Mouse (Mus musculus) layer of hippocampus, adult 11-12 months (tissue): ENCODE measurements around the gene Rad51b.

Experiments used
- DNase-seq: peaks from one replicate; pipeline ENCODE4 v3.0.0; 2022; ENCODE audit warnings: low spot score

The Rad51b gene

DNA sequence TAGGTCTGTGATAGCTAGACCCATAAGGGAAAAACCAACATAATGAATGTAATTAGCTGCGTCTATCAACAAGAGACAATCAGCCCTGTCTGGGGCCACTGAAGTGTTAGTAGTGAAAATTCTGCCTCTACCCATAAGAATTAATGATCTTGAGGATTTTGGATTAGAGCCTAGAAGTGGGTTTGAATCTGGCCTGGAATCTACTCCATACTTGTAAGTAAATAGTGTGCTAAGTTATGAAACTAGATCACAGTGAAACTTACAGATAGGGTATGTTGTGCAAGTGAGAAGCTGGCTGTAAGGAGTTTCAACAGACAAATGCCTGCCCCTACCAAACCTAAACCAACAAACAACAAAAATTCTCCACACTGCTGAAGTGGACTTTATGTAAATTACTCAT, 83.1 kb downstream of the Rad51b start:
- no peak for DNase-seq

DNA sequence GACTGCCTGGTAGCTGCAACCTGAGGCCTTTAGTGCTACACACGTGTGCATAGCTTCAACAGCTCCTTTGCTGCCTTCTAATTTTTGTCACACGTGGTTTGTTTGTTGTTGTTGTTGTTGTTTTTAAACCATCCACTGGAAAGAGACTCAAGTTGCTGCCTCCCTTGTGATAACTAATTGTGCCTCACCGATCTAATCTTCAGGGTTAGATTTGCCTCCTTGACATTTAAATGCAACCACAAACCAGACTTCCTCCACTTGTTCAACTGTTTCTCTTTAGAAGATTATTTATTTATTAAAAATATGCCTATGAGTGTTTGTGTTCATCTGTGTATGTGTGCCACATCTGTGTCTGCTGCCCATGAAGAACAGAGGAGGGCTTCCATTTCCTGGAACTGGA, 84.4 kb downstream of the Rad51b start:
- no peak for DNase-seq

DNA sequence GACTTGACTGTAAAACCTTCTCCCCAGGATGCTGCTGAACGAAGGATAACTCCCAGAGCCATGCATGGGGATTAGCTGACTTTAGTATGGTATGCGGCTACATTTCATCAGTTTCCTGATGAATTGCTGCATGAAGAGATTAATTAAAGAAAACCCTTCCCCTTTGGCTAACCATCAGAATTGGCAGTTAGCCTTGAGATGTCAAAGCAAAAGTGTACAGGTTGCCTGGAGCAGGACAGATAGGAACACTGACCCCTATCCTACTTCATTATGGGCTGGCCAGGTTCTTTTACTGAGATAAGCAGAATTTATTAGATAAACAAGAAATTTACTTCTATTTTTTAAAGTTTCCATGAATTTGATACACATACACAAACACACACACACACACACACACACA, 85.3 kb downstream of the Rad51b start:
- DNase-seq: no peak

DNA sequence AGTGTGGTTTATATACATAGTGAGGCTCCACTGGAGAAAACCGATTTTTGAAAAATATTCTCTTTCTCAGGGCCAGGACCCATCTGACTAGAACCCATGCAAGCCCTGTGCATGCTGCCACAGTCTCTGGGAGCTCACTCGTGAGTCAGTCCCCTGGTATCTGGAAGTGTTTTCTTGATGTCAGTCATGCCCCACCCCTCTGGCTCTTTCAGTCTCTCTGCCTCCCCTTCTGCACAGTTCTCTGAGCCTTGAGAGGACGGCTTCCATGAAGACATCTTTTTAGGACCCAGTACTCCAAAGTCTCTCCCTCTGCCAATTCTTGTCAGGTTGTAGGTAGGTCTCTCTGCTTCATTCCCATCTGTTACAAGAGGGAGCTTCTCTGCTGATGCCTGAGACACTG, 86.5 kb downstream of the Rad51b start:
- DNase-seq: no peak

DNA sequence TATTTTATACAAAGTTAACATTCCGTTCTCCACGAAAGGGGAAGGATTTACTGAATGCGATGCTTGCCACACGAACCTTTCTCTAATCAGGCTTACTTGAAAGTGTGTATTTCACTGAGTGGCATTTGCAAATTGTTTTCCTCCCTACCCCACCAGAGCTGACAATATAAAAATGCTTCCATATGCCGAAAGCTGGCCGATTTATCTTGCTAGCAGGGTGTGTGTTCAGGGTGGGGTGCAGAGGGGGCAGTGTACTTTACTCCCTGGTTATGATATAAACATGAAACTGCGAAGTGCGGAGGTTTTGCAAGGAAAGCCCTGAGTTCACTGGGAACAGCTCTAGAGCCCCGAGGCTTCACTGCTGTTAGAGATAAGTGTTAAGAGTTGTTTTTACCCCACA, 87.7 kb downstream of the Rad51b start:
- DNase-seq: no peak

DNA sequence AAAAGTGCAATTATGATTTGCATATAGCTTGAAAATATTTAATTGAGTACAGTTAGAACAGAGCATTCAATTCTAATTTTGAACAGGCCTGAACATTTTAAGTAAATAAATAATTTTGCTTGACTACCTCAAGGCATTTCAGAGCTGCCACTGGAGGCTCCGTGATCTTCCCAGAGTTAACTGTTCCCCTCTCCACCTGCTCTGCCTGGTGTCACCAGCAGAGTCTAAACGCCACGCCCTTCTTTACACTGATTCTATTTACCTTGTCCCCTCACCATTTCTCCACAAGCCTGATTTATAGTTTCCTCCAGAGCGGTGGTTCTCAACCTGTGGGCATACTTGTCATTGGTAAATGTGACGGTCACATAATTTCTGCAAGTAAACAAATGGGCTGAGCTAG, 88.1 kb downstream of the Rad51b start:
- DNase-seq: no peak

DNA sequence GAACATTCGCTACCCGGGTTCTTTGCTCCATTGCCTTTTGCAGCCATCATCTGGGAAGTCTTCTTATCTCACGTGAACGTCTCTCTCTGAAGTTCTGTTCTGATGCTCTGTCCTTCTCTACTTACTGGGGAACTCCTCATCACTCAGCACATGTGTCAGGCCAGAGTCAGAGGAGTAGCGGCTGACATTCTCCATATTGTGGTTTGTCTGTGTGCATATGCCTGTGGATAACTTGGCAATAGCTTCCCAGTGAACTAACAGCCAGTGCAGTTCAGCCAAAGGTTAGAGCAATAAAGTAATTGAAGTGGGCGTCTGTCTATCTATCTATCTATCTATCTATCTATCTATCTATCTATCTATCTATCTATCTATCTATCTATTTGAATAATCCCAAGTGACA, 90.8 kb downstream of the Rad51b start:
- no peak for DNase-seq

DNA sequence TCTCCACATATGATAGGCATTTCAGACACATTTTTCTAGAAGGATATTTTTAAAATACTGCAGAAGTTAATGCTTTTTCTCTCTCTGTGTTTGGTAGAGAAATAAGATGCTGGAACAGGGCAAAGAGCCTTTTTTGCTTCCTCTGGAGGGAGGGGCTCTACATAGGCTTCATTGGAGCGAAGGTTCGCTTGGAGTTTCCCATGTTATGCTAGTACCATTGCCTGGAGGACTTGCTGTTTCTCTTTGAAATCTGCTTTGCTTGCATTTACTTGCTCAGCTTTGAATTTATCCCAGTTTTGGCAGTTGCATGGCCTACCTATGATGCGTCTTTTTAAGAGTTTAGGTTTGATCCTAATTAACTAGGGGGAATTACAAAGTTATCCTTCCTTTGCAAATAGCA, 92.2 kb downstream of the Rad51b start:
- no peak for DNase-seq

DNA sequence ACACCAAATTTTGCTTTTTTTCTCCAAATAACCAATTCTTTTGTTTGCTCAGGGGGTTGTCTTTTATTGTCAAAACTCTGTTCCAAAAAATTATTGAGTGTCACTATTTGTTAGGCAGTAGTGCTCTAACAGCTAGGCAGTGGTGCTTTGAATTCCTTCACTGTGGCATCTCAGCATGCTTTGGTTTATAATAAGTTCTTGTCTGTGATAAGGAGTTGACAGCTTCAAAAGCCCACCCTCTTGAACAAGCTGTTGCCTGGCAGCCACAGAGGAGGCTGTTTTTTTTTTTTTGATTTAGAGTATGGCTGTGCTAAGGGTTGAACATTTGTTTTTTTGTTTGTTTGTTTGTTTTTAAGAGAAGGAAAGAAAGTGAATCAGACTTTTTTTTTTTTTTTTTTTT, 92.9 kb downstream of the Rad51b start:
- no peak for DNase-seq

DNA sequence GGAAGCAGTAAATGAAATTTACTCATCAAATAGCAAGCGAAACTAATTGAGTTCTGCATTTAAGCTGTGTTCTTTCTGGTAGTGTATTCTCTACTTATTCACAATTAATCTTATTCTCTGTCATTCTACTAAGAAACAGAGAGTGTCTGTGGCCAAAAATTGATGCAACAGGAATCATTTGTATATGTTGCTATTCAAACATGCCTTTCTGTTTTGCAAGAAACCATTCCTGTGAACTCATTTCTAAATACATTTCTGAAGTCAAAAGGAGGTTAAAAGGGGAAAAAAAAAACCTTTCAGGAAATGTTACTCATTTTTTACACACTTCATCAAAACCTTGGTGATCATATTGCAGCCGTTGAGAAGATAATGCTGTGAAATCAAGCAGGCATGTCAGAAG, 96.6 kb downstream of the Rad51b start:
- no peak for DNase-seq

DNA sequence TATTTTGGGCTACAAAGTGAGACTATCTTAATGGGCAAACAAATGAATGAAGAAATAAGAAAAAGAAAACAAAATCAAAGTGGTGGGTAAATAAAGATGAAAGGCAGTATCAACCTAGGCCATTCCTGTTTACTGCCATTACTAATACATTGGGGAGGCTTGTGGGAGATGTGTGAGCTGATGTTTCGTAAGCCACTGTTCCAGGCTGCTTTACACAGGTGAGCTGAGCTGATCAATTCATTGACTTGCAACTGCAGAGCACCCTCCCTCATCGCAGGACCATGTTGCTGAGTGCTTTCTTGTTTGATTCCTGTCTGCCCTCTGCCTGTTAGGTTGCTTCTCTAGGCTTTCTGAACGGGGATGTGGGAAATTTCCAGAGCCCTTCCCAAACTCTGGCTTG, 106.9 kb downstream of the Rad51b start:
- DNase-seq: no peak

DNA sequence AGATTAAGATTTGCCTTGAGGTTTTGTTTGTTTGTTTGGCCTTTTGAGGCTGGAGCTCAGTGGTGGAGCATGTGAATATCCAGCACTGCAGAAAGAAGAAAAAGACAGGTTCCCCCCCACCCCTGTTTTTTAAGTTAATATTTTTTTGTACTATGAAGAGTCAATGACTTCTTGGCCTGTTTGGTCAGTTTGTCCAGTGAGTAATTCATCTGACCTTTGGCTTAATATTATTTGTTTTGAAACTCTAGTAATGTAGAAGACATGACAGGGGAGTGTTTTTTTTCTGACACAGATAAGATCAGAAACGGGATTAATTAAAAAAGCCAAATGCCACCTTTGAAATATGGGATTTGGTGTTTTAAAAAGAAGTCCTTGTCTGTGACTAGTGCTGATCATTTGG, 107.4 kb downstream of the Rad51b start:
- no peak for DNase-seq

DNA sequence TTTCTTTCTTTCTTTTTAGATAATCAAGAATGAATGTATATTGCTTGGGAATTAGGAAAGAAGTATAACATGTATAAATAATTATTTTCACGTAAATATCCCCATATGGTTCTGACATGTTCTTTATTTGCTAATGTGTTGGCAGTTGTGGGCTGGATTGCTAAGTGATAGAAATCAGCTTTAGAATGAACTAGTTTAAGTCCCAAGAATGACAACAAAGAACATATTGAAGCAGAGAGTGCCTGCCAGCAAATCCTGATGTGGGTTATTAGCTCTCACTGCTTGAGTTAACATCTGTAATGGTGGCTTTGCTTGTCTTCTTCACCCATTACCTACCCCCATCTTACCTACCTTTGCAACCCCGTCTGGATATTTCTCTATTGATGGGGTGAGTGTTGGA, 111.6 kb downstream of the Rad51b start:
- DNase-seq: no peak

DNA sequence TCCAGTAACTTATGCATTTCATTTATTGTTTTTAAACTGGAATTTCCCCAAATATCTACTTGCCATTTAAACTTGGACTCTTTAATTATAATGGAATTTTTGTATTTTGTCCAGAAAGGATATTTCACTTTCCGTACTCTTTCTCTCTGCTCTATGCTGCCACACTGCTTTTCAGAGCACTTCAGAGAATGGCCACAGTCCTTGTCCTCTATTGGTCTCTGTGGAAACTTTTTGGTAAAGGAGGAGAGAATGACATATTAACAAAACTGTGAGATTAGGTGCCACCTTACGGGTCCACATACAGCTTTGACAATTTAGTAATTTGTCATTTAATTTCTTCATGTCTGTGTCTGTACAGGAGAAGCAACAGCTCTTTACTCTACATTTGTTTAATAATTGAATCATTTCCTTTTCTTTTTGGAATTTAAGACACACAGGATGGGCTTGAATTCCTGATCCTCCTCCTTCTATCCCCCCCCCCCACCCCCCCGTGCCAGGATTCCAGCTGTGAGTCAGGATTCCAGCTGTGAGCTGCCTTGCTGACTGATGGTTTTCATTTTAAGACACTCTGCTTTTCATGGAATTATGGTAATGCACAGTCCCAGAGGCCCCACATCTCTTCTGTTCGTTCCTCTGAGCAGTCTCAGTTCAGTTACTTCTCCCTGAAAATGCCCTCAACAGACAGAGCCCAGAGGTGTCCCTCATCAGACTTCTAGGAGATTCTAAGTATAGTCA, 112.2 kb downstream of the Rad51b start:
- DNase-seq: no peak

DNA sequence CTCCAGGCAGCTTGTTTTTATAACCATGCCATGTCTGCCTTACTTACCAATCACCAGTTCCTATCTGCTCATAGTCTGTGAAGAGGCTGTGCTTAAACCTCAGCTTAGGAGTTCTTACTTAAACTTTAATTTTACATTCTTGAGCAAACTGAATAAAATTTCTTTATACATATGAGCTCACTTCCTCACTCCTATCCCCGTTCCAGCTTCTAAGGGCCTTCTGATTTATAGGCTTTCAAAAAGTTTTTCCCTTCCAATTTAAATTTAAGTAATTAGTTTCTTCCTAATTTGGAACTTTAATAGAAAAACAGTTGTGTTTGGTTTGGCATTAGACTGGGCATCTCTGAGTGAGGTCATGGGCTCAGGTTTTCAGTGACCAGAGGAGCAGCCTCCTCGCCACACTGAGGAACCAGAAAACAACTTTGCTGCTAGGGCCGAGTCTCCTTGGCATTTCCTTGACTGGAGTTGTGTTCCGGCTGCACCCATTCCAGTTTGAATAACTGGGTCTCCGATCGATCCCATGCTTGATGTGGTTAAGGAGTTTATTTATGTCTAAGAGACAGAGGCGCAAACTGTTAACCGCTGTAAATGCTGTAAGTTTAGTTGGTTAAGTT, 115.9 kb downstream of the Rad51b start:
- no peak for DNase-seq

DNA sequence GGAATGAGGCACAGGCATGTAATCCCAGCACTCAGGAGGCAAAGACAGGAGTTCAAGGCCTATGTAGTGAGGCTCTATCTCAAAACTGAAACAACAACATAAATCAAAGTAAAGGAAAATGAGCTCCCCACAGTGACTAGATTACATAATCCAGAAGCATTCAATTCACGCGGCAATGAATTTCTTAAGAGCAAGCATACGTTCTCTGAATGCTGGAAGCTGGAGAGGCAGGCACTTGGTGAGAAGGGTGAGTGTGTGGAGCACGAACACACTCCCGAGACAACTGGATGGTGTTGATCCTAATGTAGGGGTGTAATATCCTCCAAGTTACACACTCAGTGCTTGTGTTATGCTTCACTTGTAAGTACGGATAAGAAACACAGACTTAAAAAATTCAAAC, 120.3 kb downstream of the Rad51b start:
- DNase-seq: no peak

DNA sequence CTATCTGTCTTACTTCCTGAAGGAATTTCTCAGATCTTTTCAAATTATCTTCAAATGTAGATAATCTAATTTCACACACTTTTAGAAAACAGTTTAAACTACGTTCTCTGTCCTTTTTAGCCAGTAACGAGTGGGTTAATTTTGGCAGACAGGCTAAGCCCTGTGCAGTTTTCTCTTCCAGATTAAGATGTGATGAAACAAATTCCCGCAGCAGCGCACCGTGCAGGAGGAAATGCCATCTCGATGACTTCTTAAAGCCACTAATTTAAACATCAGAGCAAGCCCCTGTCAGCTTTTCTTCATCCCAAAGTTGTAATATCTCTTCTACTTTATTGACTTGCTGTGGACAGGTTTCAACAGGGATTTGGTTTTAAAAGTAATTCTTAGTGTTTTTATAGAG, 123.5 kb downstream of the Rad51b start:
- no peak for DNase-seq

DNA sequence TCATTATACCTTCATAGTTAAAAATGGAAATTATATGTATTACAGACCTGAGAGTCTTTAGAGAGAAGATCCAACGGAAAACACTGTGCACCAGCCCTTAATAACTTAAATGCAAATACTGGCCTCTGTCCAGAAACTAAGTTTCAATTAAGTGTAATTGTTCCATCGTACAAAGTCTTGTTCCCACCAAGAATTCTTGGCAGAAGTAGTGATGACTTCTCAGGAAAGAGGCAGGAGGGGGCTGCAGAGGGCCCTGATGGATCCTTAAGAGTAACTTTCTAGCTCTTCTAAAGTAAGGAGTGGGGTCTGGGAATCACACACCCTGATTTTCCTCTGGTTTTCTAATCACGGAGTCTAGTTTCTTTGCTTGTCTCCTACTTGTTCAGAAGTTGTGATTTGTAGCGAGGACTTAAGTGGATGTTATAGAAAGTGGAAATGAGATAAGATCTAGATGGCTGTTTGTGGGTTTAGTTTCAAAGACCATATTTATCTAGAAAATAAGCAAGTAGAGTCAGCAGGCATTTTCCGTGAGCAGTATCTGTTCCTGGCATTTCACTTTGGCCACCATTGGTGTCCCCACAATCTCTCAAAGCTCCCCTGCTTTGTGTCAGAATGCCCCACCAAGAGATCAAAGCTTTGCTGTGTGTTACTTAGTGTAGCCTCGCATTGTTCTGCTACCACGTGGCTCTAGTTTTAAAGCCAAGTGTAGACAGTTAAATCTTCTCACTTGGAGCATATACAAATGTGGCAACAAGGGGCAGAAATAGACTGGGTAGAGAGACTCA, 132.6 kb downstream of the Rad51b start:
- no peak for DNase-seq

DNA sequence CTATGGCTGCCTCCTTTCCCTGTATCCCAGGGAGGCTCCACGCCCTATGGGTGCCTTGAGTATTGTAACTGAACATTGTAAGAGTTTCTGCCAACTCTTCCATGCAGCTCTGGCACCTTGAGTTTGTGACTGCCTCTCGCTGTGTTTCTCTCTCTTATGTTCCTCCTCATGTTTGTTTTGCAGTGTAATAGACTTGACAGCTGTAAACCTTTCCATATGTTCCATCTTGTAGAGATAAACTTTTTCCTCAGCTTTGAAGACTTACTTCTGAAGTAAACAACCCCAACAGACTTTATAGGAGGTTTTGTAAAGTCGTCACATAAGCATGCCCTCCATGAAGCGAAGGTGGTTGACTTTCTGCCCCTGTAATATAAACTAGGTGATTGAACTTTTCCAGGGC, 134.1 kb downstream of the Rad51b start:
- no peak for DNase-seq

DNA sequence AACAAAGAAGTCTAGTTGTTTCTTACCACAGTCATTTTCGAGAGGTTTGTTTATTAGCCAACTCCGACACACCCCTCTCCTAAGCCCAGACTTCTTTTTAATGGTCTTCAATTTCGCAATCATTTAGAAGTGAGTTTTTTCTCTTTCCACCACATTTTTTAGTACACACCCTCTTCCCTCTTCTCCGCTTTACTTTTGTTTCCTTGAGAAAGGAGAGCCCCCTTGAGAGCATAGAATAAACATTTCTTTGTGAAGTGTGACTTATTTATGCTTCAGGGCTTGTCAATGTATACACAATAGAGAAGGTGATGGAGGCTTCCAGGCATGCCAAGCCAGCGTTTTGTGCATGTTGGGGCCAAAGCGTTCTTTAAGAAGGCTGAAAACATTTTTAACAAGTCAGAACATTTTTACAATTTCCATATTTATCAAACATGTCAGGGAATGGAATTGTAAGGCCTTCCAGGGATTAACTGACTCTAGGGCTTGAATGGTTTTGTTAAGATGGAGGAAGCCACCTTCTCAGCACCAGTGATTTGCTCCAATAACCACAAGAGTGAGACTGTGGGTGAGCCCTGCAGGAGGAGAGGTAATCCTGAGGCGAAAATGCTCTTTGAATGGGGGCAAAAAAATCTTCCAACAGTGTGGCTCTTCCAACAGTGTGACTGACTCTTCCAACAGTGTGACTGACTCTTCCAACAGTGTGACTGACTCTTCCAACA, 136.8 kb downstream of the Rad51b start:
- DNase-seq: no peak

DNA sequence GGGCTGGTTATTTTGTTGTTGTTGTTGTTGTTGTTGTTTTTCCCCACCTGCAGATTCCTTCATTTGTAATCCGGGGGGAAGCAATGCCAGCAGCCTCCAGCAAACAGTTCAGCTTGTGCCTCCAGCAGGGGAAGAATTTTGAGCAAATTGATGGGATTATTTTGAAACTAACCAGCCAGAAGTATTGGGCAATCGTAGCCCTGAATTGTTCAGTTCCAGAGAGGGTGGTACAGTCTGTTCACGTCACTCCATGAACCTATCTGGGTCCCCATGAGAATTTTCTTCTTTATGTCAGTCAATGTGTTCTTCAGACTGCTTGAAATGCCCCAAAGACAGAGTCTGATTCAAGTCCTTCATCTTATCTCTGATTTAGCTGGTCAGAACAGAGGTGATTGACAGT, 138.4 kb downstream of the Rad51b start:
- DNase-seq: no peak

DNA sequence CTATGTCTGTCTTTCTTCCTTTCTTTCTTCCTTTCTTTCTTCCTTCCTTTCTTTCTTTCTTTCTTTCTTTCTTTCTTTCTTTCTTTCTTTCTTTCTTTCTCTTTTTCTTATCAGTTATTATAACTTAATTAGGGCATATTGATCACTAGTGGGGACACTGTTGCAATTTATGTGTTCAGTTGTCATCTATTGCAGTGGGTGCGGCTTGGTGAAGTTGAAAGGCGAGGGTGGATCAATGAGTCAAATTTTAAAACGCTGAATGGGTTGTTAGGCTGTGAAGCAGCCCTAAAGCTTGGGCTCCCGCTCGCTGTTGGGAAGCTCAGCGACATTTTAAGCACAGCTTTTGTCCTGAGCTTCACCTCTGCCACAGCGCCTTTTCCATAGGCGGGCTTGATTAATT, 139.0 kb downstream of the Rad51b start:
- no peak for DNase-seq

DNA sequence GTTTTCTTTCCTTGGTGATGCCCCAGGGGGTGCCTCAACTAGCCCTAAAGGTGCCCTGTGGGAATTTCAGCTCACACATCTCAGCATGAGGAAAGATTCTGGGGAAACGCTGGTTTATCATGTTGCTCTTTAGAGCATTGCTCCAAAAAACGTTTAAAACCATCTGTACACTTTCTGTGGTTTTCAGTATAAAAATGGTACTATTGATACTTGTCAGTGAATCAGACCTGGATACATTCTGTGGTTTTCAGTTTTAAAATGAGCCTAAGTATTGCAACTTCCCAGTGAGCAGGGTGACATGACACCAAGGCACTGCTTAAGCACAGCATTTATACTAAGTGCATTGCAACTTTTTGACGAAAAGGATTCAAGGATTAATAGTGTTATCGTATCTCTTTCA, 139.8 kb downstream of the Rad51b start:
- DNase-seq: no peak
